Mouse (Mus musculus) kidney, adult 9 months (tissue): ENCODE measurements at regions not wholly inside any gene's neighbourhood (a gene's known extent, or its start where the extent isn't known, plus 50 kb on each side); places are given as distances from the start of the nearest gene placed in this dataset.

ENCODE experiments used
- DNase-seq: peaks from one replicate; pipeline ENCODE4 v3.0.0; 2022

DNA sequence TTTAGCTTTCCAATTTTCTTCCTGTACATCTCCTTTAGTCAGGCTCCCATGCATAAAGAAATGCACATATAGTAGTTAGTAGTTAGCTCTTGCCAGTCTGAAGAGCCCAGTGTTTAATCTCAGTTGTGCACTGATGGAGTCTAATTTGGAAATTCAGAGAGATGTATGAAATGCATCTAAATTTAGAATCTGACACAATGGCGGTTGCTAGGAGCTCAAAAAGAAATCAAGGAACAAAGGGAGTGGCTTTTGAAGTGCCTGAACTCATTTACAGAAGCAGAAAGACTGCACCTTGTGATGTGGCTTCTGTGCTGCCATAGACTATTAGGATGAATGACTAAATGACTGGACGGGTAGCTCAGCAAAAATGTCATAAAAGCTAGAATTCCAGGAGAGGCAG is 916.3 kb downstream of the Rps29 start:
- no peak for DNase-seq

DNA sequence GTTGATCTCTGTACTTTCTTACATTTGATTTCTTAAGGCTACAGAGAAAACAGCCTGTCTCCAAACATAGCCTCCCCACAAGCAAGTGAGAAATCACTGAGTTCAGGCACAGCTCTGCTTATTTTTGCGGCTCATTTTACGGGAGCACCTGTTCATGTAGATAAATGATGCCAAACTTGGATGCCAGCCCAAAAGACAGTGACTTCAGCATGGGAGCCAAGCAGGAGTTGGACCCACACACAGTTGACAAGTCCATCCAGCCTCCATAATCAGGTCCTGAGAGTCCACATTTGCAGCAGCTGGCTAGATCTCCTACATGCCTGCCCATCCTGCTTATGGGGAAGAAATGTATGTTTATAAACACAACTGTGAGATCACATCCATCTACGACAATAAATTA is 927.2 kb downstream of the Rps29 start:
- no peak for DNase-seq

DNA sequence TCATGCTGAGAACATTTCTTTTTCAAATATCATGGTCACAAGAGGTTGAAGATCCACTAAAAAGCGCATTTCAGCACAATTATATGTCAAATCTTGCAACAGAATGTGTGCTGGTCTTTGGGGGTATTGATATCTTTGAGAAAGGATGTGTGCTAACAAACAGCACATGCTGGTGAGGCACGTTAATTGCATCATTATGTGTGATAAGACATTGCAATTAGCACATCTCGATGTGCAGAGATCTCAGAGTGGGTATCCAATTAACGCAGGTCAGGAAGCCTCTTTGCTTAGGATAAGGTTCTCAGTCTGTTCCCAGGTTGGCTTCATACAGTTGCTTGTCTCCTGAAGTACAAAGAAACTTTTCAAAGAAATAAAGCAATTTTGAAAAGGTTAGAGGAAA is 941.9 kb downstream of the Rps29 start:
- no peak for DNase-seq

GRCm38 (mm10) chr12:68208302-68208701 is 950.7 kb downstream of the Rps29 start:
- DNase-seq: no peak

DNA sequence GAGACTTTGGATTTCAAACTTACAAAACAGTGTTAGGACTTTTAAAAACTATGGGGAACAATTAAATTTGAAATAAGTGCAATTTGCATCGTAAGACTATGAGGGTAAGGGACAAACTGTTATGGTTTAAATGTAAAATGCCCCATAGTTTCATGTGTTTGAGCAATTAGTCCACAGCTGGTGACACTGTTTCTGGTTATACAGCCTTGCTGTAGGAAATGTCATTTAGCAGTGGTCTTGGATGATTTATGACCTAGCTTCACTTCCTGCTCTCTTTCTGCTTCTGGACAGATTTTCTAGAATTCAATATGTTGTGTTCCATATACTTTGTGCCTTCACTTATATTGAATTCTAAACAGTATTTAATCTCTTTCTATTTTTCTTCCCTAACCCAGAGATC is 961.5 kb upstream of the Mdga2 start:
- DNase-seq: no peak

GRCm38 (mm10) chr12:68161317-68161716 is 939.0 kb upstream of the Mdga2 start:
- DNase-seq: no peak

DNA sequence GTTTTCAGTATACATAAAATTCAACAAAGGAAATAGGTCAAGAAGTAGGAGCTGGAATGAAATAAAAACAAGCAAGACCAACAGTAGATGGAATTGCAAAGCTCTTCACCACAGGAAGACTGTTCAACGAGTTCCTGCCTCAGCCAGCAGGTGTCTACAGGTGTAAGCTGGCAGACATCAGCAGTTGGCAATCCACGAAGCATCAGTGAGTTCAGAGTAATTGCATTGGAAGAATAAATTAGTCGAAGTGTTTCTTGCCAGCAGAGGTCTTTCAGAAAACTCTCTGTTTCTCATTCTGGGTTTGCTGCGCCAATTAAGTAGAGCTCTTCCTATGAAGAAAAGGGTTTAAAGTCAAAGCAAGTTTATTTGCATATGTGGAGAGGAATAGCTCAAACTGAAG is 925.7 kb upstream of the Mdga2 start:
- DNase-seq: peak; percentile 4

DNA sequence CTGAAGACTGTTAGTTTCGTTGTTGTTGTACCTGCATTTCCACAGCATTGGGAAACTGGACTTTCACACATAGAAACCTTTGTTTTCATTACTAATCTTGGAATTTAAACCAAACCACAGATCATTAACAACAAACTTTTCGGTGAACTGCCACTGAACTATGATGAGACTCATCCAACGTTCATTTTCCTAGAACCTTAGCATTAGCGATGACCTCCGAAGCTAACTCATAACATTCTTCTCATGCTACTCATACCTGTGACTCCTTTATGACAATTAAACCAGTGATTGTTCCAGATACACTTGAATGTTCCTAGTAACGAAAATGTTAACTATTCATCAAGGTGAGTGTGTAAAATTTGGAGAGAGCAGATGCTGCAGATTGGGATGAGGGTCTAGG is 917.5 kb upstream of the Mdga2 start:
- peak; percentile 38 for DNase-seq

GRCm38 (mm10) chr12:68131776-68132175 is 909.4 kb upstream of the Mdga2 start:
- DNase-seq: no peak

DNA sequence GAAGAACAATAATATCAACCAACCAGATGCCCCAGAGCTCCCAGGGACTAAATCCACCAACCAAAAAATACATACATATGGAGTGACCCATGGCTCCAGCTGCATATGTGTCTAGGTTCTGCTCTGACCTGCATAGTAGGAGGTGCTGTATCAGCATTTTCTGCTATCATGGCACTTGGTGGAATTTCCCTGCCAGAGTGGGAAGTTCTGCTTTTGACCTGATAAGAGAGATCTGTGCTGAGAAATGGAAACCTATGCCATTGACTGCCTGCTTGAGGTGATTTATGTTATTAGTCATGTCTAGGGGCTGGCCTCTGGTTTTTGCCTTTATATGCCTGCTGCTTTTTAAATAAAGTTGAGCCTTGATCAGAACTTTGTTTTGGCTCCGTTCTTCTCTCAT is 893.4 kb upstream of the Mdga2 start:
- no peak for DNase-seq
